In the genomic region with DNA sequence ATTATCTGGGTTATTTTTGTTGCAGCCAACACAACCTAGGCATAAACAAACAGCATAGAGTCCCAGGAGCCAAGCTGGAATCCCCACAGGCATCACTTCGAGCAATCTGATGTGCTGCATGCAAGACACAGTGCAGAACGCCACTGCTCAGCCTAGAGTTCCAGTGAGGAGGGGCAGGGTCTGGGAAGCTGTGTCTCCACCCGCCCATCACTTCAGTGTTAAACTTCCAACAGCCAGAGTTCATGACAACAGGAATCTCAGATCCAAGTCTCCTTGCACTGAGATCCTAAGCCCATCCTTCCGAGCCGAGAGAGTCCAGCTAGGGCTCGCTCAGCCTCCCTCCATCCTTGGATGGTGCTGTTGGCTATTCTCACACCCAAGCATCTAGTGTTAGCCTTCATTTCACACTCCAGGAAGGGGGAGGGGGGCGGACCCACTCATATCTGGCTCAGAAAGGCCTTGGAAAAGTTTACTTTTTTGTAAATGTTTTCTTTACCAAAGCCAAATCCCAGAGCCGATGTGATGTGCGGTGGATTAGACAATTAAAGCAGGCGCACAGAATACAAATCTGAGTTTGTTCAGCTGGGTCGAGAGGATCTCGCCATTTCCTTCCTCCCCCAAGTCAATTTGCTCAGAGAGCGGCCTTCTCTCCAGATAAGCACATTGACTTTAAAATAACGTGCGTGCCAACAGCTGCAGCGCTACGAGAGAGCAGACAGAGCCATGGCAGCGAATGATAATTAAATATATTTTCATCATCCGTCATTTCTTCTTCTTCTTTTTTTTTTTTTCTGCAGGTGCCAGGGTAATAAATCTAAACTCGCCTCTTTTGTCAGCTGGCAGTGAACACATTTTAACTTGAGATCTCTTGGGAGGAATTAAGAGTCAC, we compare ENCODE assay signal across 11 mouse cellular contexts.
DNase-seq lines count a peak whose midpoint lies in the region; ATAC-seq and TF ChIP-seq lines count a peak whose summit lies in the region.
"Had no signal": no experiment of that assay in that cellular context is flagged by ENCODE, and none has a peak within 500 bp of the region (broad histone marks: within the 10 kb centered on the region; RNA-seq: fewer than 3 reads in every experiment).

No protein-coding gene starts in this region.

- H3K36me3 ChIP-seq in hindbrain, embryonic 14.5 days (replicated peaks; ENCODE audit: control insufficient read depth, insufficient read depth) = no peaks in the 10 kb centered on the region
- H3K36me3 ChIP-seq in hindbrain, embryonic 12.5 days = no peaks in the 10 kb centered on the region
- peaks cover 0 to 8% of the 10 kb centered on the region in 2 experiments; a peak in 2 of 4 replicates for H3K36me3 ChIP-seq in MEL (ENCODE audit: control insufficient read depth in 1 of 2, insufficient read depth in 2 of 2, low read length in 2 of 2)
- no peaks in the 10 kb centered on the region for H3K36me3 ChIP-seq in liver, embryonic 13.5 days

- 46% methylated on average over 20 of the region's 20 CpGs for whole genome bisulfite sequencing in hindbrain, embryonic 14.5 days
- WGBS in hindbrain, embryonic 12.5 days = 56% methylated on average over 20 of the region's 20 CpGs
- 21% methylated on average over 20 of the region's 20 CpGs for WGBS in liver, embryonic 13.5 days (ENCODE audit: insufficient replicate concordance)

- intact Hi-C loops in left cerebral cortex, postnatal 14 days (cut with DNase I) = no loop called here

- ATAC-seq in hindbrain, embryonic 14.5 days (ENCODE audit: low FRiP score) = no peak
- ATAC-seq in hindbrain, embryonic 12.5 days (ENCODE audit: low FRiP score) = no peak
- ATAC-seq in liver, embryonic 13.5 days (ENCODE audit: low read depth) = peak; percentile 73
- ATAC-seq: CD4-positive, CD25-positive, alpha-beta regulatory T cell, adult 4 months had no signal

- H3K4me1 ChIP-seq in hindbrain, embryonic 14.5 days (replicated peaks; ENCODE audit: control insufficient read depth, insufficient read depth, low read length) = peaks cover 20% of the 10 kb centered on the region
- peaks cover 24% of the 10 kb centered on the region for H3K4me1 ChIP-seq in hindbrain, embryonic 12.5 days
- H3K4me1 ChIP-seq in MEL (ENCODE audit: control insufficient read depth in 1 of 2, insufficient read depth in 2 of 2, low read length in 2 of 2) = peaks cover 0 to 7% of the 10 kb centered on the region in 2 experiments; a peak in 2 of 4 replicates
- peaks cover 65% of the 10 kb centered on the region for H3K4me1 ChIP-seq in liver, embryonic 13.5 days (replicated peaks)

- no peaks in the 10 kb centered on the region for H3K9me3 ChIP-seq in hindbrain, embryonic 14.5 days (ENCODE audit: control insufficient read depth, low read length)
- no peaks in the 10 kb centered on the region for H3K9me3 ChIP-seq in hindbrain, embryonic 12.5 days (replicated peaks)
- no peaks in the 10 kb centered on the region for H3K9me3 ChIP-seq in MEL (replicated peaks; ENCODE audit: insufficient read depth, low read length)
- H3K9me3 ChIP-seq in liver, embryonic 13.5 days (replicated peaks) = no peaks in the 10 kb centered on the region

- TF ChIP-seq POLR2A in MEL (IDR thresholded peaks at IDR 0.05; ENCODE audit: control insufficient read depth in 1 of 2, insufficient read depth in 1 of 2, low read depth in 1 of 2, low read length in 2 of 2, poor library complexity in 1 of 2) = no peak

- no peak overlapping the region for H3K4me2 ChIP-seq in hindbrain, embryonic 14.5 days (replicated peaks)
- H3K4me2 ChIP-seq in hindbrain, embryonic 12.5 days (replicated peaks) = no peak overlapping the region
- H3K4me2 ChIP-seq in liver, embryonic 13.5 days = peak overlapping the region; percentile 44

- H3K27me3 ChIP-seq in hindbrain, embryonic 14.5 days (ENCODE audit: control insufficient read depth, insufficient read depth, low read length) = no peaks in the 10 kb centered on the region
- no peaks in the 10 kb centered on the region for H3K27me3 ChIP-seq in hindbrain, embryonic 12.5 days
- H3K27me3 ChIP-seq in MEL (ENCODE audit: control insufficient read depth in 1 of 2, insufficient read depth in 2 of 2, low read length in 2 of 2) = no peaks in the 10 kb centered on the region
- no peaks in the 10 kb centered on the region for H3K27me3 ChIP-seq in liver, embryonic 13.5 days

- no peak for DNase-seq in hindbrain, embryonic 14.5 days (ENCODE audit: low spot score)
- peak; percentile 88 for DNase-seq in MEL (ENCODE audit: low read depth, low spot score)
- DNase-seq in heart, adult 18-20 months = peak; percentile 53 to 58
- no peak for DNase-seq in liver, embryonic 13.5 days
- no peak for DNase-seq in layer of hippocampus, adult 2 months (ENCODE audit: low spot score in 2 of 2)
- no peak for DNase-seq in B cell, adult 2 months
- DNase-seq in left cerebral cortex, postnatal 14 days (ENCODE audit: low spot score in 2 of 2) = no peak
- DNase-seq: gastrocnemius, postnatal 10 days; layer of hippocampus, adult 9-11 months had no signal

- peak; percentile 82 to 96 for TF ChIP-seq EP300 in MEL (IDR thresholded peaks at IDR 0.05; ENCODE audit: low read depth in 1 of 2, low read length in 2 of 2)

- no peaks in the 10 kb centered on the region for H3K79me2 ChIP-seq in MEL (ENCODE audit: control insufficient read depth, insufficient read depth, low read length, poor library complexity)

- H3K27ac ChIP-seq in hindbrain, embryonic 14.5 days = 0 out of 2 replicates have a peak overlapping the region, but pooled peaks have one; percentile 34
- H3K27ac ChIP-seq in hindbrain, embryonic 12.5 days = no peak overlapping the region
- no peak overlapping the region for H3K27ac ChIP-seq in MEL (ENCODE audit: control insufficient read depth, low read depth, low read length)
- peak overlapping the region; percentile 72 for H3K27ac ChIP-seq in liver, embryonic 13.5 days
- H3K27ac ChIP-seq in layer of hippocampus, adult 2 months = no peak overlapping the region

- no peak overlapping the region for H3K4me3 ChIP-seq in hindbrain, embryonic 14.5 days (replicated peaks; ENCODE audit: low read length)
- no peak overlapping the region for H3K4me3 ChIP-seq in hindbrain, embryonic 12.5 days
- H3K4me3 ChIP-seq in MEL (ENCODE audit: control insufficient read depth in 1 of 2, insufficient read depth in 1 of 2, low read depth in 2 of 2, low read length in 2 of 2) = no peak overlapping the region
- 0 out of 2 replicates have a peak overlapping the region, but pooled peaks have one; percentile 7 for H3K4me3 ChIP-seq in liver, embryonic 13.5 days (replicated peaks)
- H3K4me3 ChIP-seq in layer of hippocampus, adult 2 months = no peak overlapping the region

- no peak for TF ChIP-seq RAD21 in MEL (IDR thresholded peaks at IDR 0.05; ENCODE audit: low read depth, low read length)

- H3K9ac ChIP-seq in hindbrain, embryonic 14.5 days = no peak overlapping the region
- H3K9ac ChIP-seq in hindbrain, embryonic 12.5 days = no peak overlapping the region
- H3K9ac ChIP-seq in MEL (ENCODE audit: control insufficient read depth, low read depth, low read length, poor library complexity, severe bottlenecking) = no peak overlapping the region
- peak overlapping the region; percentile 26; the same call in 1 of the 2 replicates for H3K9ac ChIP-seq in liver, embryonic 13.5 days

- no peak for TF ChIP-seq CTCF in MEL (IDR thresholded peaks at IDR 0.05 in 2 of 3, conservative IDR thresholded peaks at IDR 0.05 in 1 of 3; ENCODE audit: control insufficient read depth in 1 of 3, insufficient read depth in 1 of 3, low read depth in 2 of 3, low read length in 3 of 3, poor library complexity in 1 of 3, severe bottlenecking in 1 of 3)
- no peak for TF ChIP-seq CTCF in layer of hippocampus, adult 2 months (conservative IDR thresholded peaks at IDR 0.05)

TF ChIP-seq in MEL, 35 proteins besides CTCF, POLR2A, EP300 and RAD21:
- TF ChIP-seq MXI1 (IDR thresholded peaks at IDR 0.05; ENCODE audit: low read depth, low read length) = peak; percentile 67; the same call in 1 of the 2 replicates
- peak; percentile 98 for TF ChIP-seq TCF12 (IDR thresholded peaks at IDR 0.05; ENCODE audit: low read depth, low read length)
- no peak for TF ChIP-seq E2F4 (IDR thresholded peaks at IDR 0.05; ENCODE audit: borderline replicate concordance, low read depth, low read length)
- TF ChIP-seq SIN3A (IDR thresholded peaks at IDR 0.05; ENCODE audit: low read length) = peak; percentile 77
- TF ChIP-seq RCOR1 (IDR thresholded peaks at IDR 0.05; ENCODE audit: low read depth, low read length) = peak; percentile 96
- peak; percentile 85 for TF ChIP-seq GATA1 (IDR thresholded peaks at IDR 0.05; ENCODE audit: low read depth, low read length)
- TF ChIP-seq ZNF384 (IDR thresholded peaks at IDR 0.05; ENCODE audit: low read depth, low read length) = peak; percentile 96
- TF ChIP-seq MYC (IDR thresholded peaks at IDR 0.05; ENCODE audit: low read depth, low read length) = no peak; the same call in 1 of the 2 replicates
- peak; percentile 93 for TF ChIP-seq BHLHE40 (IDR thresholded peaks at IDR 0.05; ENCODE audit: borderline replicate concordance, low read depth, low read length)
- TF ChIP-seq CHD2 (IDR thresholded peaks at IDR 0.05; ENCODE audit: low read length) = no peak
- TF ChIP-seq TAL1 (IDR thresholded peaks at IDR 0.05; ENCODE audit: low read length) = peak; percentile 90
- peak; percentile 80 for TF ChIP-seq MYB (IDR thresholded peaks at IDR 0.05; ENCODE audit: low read depth, low read length)
- no peak for TF ChIP-seq ELF1 (IDR thresholded peaks at IDR 0.05; ENCODE audit: low read depth, low read length)
- TF ChIP-seq MEF2A (IDR thresholded peaks at IDR 0.05; ENCODE audit: extremely low read depth, insufficient replicate concordance, low read depth, low read length, poor library complexity, severe bottlenecking) = no peak
- peak; percentile 96 for TF ChIP-seq ETS1 (IDR thresholded peaks at IDR 0.05; ENCODE audit: low read depth, low read length)
- TF ChIP-seq USF2 (IDR thresholded peaks at IDR 0.05; ENCODE audit: borderline replicate concordance in 1 of 2, insufficient read depth in 1 of 2, low read depth in 1 of 2, low read length in 2 of 2) = no peak

Comparison
In these comparisons a context has a peak if more than half of its experiments do, and no peak if none do; other contexts are left out.
1. H3K27ac ChIP-seq: peak in hindbrain, embryonic 14.5 days (single experiment) and liver, embryonic 13.5 days (single experiment); none in hindbrain, embryonic 12.5 days (single experiment), MEL (single experiment) and layer of hippocampus, adult 2 months (single experiment).
2. DNase-seq: peak in MEL (single experiment) and heart, adult 18-20 months (2 of 2); none in hindbrain, embryonic 14.5 days (single experiment), liver, embryonic 13.5 days (single experiment), layer of hippocampus, adult 2 months (0 of 2), B cell, adult 2 months (0 of 2) and left cerebral cortex, postnatal 14 days (0 of 2).